Mouse (Mus musculus): ENCODE results near the gene Ms4a15. TPM values are rescaled to one million over a fixed set of nuclear protein-coding genes. Genes with fewer than 3 reads are reported as not detected.

Gene Ms4a15
- 0.13 TPM for polyA plus RNA-seq (2017; shearing (Covaris generic))

GRCm38 (mm10) chr19:10993150-10993549 lies at the start of gene Ms4a15:
Gene Ms4a15 (minus strand): TSS chr19:10993250.

GRCm38 (mm10) chr19:11017891-11018290 lies 24.8 kb upstream of the Ms4a15 start, which contains the start of gene Ms4a18:
Gene Ms4a18 (minus strand): TSS chr19:11018031.

GRCm38 (mm10) chr19:10974238-10974865 lies 18.7 kb downstream of the Ms4a15 start, which contains the start of gene Ms4a10:
Gene Ms4a10 (minus strand): TSS chr19:10974670.

GRCm38 (mm10) chr19:10949112-10949511 lies 43.9 kb downstream of the Ms4a15 start, which contains the start of gene Ccdc86:
Gene Ccdc86 (minus strand): TSS chr19:10949266.

GRCm38 (mm10) chr19:10937110-10937563 lies 55.9 kb downstream of the Ms4a15 start, which contains the start of gene Ptgdr2:
Gene Ptgdr2 (plus strand): TSS chr19:10937160.

Other genes starting within 250 kb of the Ms4a15 start
- 665 TPM for gene Cd6, start 163.2 kb downstream of the Ms4a15 start, polyA plus RNA-seq (2017; shearing (Covaris generic))
- gene Slc15a3, start 153.5 kb downstream of the Ms4a15 start, polyA plus RNA-seq (2017; shearing (Covaris generic)), result 0.50 TPM
- gene Tmem132a, start 123.3 kb downstream of the Ms4a15 start, polyA plus RNA-seq (2017; shearing (Covaris generic)), result 0.56 TPM
- 53.6 TPM for gene Tmem109, start 111.2 kb downstream of the Ms4a15 start, polyA plus RNA-seq (2017; shearing (Covaris generic))
- 103 TPM for gene Prpf19, start 98.0 kb downstream of the Ms4a15 start, polyA plus RNA-seq (2017; shearing (Covaris generic))
- gene Zp1, start 72.6 kb downstream of the Ms4a15 start, polyA plus RNA-seq (2017; shearing (Covaris generic)), result not detected
- 0.10 TPM for gene Ptgdr2, start 56.1 kb downstream of the Ms4a15 start, polyA plus RNA-seq (2017; shearing (Covaris generic))
- gene Ccdc86, start 44.0 kb downstream of the Ms4a15 start, polyA plus RNA-seq (2017; shearing (Covaris generic)), result 19.4 TPM
- not detected for gene Ms4a10, start 18.6 kb downstream of the Ms4a15 start, polyA plus RNA-seq (2017; shearing (Covaris generic))
- gene Ms4a18, start 24.8 kb upstream of the Ms4a15 start, polyA plus RNA-seq (2017; shearing (Covaris generic)), result not detected
- 0.37 TPM for gene Ms4a8a, start 87.9 kb upstream of the Ms4a15 start, polyA plus RNA-seq (2017; shearing (Covaris generic))
- gene 1700017D01Rik, start 137.6 kb upstream of the Ms4a15 start, polyA plus RNA-seq (2017; shearing (Covaris generic)), result not detected
- not detected for gene 1700025F22Rik, start 172.1 kb upstream of the Ms4a15 start, polyA plus RNA-seq (2017; shearing (Covaris generic))
- not detected for gene Ms4a13, start 203.5 kb upstream of the Ms4a15 start, polyA plus RNA-seq (2017; shearing (Covaris generic))
- gene Ms4a12, start 239.2 kb upstream of the Ms4a15 start, polyA plus RNA-seq (2017; shearing (Covaris generic)), result not detected